Mouse (Mus musculus): ENCODE data around the gene Tef. TPM values are rescaled to one million over a fixed set of nuclear protein-coding genes. Genes with fewer than 3 reads are reported as not detected.

Gene Tef
- total and polyA plus RNA-seq, 3 experiments = 46.7 to 127 (median 76.7) TPM

GRCm38 (mm10) chr15:81872262-81873136 is 70.3 kb downstream of the Tef start, which contains the start of gene Aco2:
Gene Aco2 (plus strand): TSS chr15:81872309.
- peak within 1 kb of the TSS; percentile 98 for H3K9ac ChIP-seq (ENCODE audit: low read depth, low read length)
- H3K4me1 ChIP-seq (ENCODE audit: control insufficient read depth, insufficient read depth, low read length) = peaks cover 5% of the 10 kb centered on the region; the same call in 1 of the 2 replicates
- TF ChIP-seq EP300 (IDR thresholded peaks at IDR 0.05; ENCODE audit: insufficient read depth, low read depth, low read length) (peak; percentile 81), CTCF (IDR thresholded peaks at IDR 0.05) (no peak), POLR2A (IDR thresholded peaks at IDR 0.05; ENCODE audit: insufficient read depth, low read depth, low read length) (peak; percentile 92)
- intact Hi-C loops (cut with DNase I) = loop anchor here (2.0 to 5.0 kb wide), 2 partner anchors 14 to 40 kb away; partner anchors contain the start of gene Tob2
- no peaks in the 10 kb centered on the region for H3K27me3 ChIP-seq (ENCODE audit: control insufficient read depth, insufficient read depth, low read length)
- WGBS = 1% methylated on average over 53 of the region's 53 CpGs
- peaks cover 15% of the 10 kb centered on the region for H3K36me3 ChIP-seq (ENCODE audit: control insufficient read depth, insufficient read depth, low read length)
- H3K79me2 ChIP-seq (replicated peaks; ENCODE audit: control insufficient read depth, insufficient read depth, low read length) = peaks cover 8% of the 10 kb centered on the region
- peak within 1 kb of the TSS; percentile 100 for H3K27ac ChIP-seq
- peak; percentile 99 for DNase-seq
- H3K4me3 ChIP-seq = peak within 1 kb of the TSS; percentile 98

Other genes starting within 250 kb of the Tef start
- 10 to 100 TPM; 37.7 to 49.0 TPM for gene Ep300, start 217.1 kb upstream of the Tef start, total RNA-seq (2021)
- 14.7 and 19.4 TPM in 2 replicates for gene Ep300, start 217.1 kb upstream of the Tef start, polyA plus RNA-seq (2012; rRNA removed)
- 10 to 100 TPM; 11.1 to 12.6 TPM for gene L3mbtl2, start 138.5 kb upstream of the Tef start, total RNA-seq (2021)
- 7.8 and 10.4 TPM in 2 replicates for gene L3mbtl2, start 138.5 kb upstream of the Tef start, polyA plus RNA-seq (2012; rRNA removed)
- 1 to 10 TPM; 1.6 to 1.7 TPM for gene Chadl, start 105.1 kb upstream of the Tef start, total RNA-seq (2021)
- gene Chadl, start 105.1 kb upstream of the Tef start, polyA plus RNA-seq (2012; rRNA removed) = 1.6 and 2.8 TPM in 2 replicates
- 10 to 100 TPM; 65.5 to 74.9 TPM for gene Zc3h7b, start 57.4 kb upstream of the Tef start, total RNA-seq (2021)
- gene Zc3h7b, start 57.4 kb upstream of the Tef start, polyA plus RNA-seq (2012; rRNA removed) = 30.9 and 35.9 TPM in 2 replicates
- 10 to 100 TPM; 25.7 to 27.3 TPM for gene Rangap1, start 56.9 kb upstream of the Tef start, total RNA-seq (2021)
- gene Rangap1, start 56.9 kb upstream of the Tef start, polyA plus RNA-seq (2012; rRNA removed) = 14.1 and 19.1 TPM in 2 replicates
- 100 to 1,000 TPM; 101 to 114 TPM for gene Tob2, start 56.4 kb downstream of the Tef start, total RNA-seq (2021)
- 39.4 and 49.7 TPM in 2 replicates for gene Tob2, start 56.4 kb downstream of the Tef start, polyA plus RNA-seq (2012; rRNA removed)
- 10 to 100 TPM; 30.2 to 36.5 TPM for gene Phf5a, start 69.5 kb downstream of the Tef start, total RNA-seq (2021)
- gene Phf5a, start 69.5 kb downstream of the Tef start, polyA plus RNA-seq (2012; rRNA removed) = 30.2 and 39.1 TPM in 2 replicates
- gene Aco2, start 69.9 kb downstream of the Tef start, total RNA-seq (2021) = 1,000 to 10,000 TPM; 1,810 to 2,215 TPM
- 2,076 and 2,628 TPM in 2 replicates for gene Aco2, start 69.9 kb downstream of the Tef start, polyA plus RNA-seq (2012; rRNA removed)
- 1 to 10 TPM; 5.9 to 8.1 TPM for gene Polr3h, start 123.8 kb downstream of the Tef start, total RNA-seq (2021)
- gene Polr3h, start 123.8 kb downstream of the Tef start, polyA plus RNA-seq (2012; rRNA removed) = 7.2 and 10.2 TPM in 2 replicates
- gene Csdc2, start 134.3 kb downstream of the Tef start, total RNA-seq (2021) = 10 to 100 TPM; 66.1 to 92.7 TPM
- 85.7 and 111 TPM in 2 replicates for gene Csdc2, start 134.3 kb downstream of the Tef start, polyA plus RNA-seq (2012; rRNA removed)
- gene Pmm1, start 158.5 kb downstream of the Tef start, total RNA-seq (2021) = 10 to 100 TPM; 22.0 to 26.7 TPM
- gene Pmm1, start 158.5 kb downstream of the Tef start, polyA plus RNA-seq (2012; rRNA removed) = 27.7 and 34.4 TPM in 2 replicates
- not detected for gene 1700029P11Rik, start 178.1 kb downstream of the Tef start, total RNA-seq (2021)
- not detected in 2 replicates for gene 1700029P11Rik, start 178.1 kb downstream of the Tef start, polyA plus RNA-seq (2012; rRNA removed)
- gene Xrcc6, start 185.4 kb downstream of the Tef start, total RNA-seq (2021) = 10 to 100 TPM; 18.9 to 24.3 TPM
- gene Xrcc6, start 185.4 kb downstream of the Tef start, polyA plus RNA-seq (2012; rRNA removed) = 18.6 and 20.3 TPM in 2 replicates
- gene Desi1, start 231.4 kb downstream of the Tef start, total RNA-seq (2021) = 10 to 100 TPM; 21.4 to 27.7 TPM
- 20.1 and 23.1 TPM in 2 replicates for gene Desi1, start 231.4 kb downstream of the Tef start, polyA plus RNA-seq (2012; rRNA removed)
- gene Snu13, start 245.2 kb downstream of the Tef start, total RNA-seq (2021) = 10 to 100 TPM; 49.5 to 52.7 TPM
- gene Snu13, start 245.2 kb downstream of the Tef start, polyA plus RNA-seq (2012; rRNA removed) = 49.5 and 66.6 TPM in 2 replicates